Mouse (Mus musculus): Measurements from ENCODE around the gene Gm27021.

- no peak for TF ChIP-seq CTCF (conservative IDR thresholded peaks at IDR 0.05; ENCODE audit: low read length)
- no peak for TF ChIP-seq POU5F1 (IDR thresholded peaks at IDR 0.05; ENCODE audit: borderline replicate concordance, low read length)
- TF ChIP-seq NANOG (IDR thresholded peaks at IDR 0.05; ENCODE audit: borderline replicate concordance, low read length): no peak
These were observed 53.4 kb downstream of the Gm27021 start for GRCm38 (mm10) chr8:120614491-120614890.
